Mouse (Mus musculus) MEL (cell line): ENCODE measurements around the gene Aip. TPM values are rescaled to one million over a fixed set of nuclear protein-coding genes. Genes with fewer than 3 reads are reported as not detected.

Source experiments
- DNase-seq: peaks from one replicate; pipeline ENCODE4 v3.0.0; 2011; ENCODE audit warnings: low read depth, low spot score
- H3K27ac ChIP-seq: 2 replicates; pipeline ENCODE4 v1.5.1; 2012; ENCODE audit warnings: low read depth, mild to moderate bottlenecking, control low read depth, low read length, moderate library complexity; ENCODE audit not compliant: control insufficient read depth
- H3K27me3 ChIP-seq, 2 experiments: fragments of 150-350 bp in 1 of 2; sonication (generic) in 1 of 2; 2 replicates each; pipeline ENCODE4 v1.6.1; 2012; ENCODE audit warnings: low read length in 2 of 2, mild to moderate bottlenecking in 2 of 2, improper control_type of control experiment in 1 of 2, moderate library complexity in 1 of 2; ENCODE audit not compliant: insufficient read depth in 2 of 2, control insufficient read depth in 1 of 2
- H3K36me3 ChIP-seq, 2 experiments: 2 replicates each; pipeline ENCODE4 v1.6.1; 2012 to 2014; ENCODE audit warnings: low read length in 2 of 2, improper control_type of control experiment in 1 of 2, inconsistent platforms in 1 of 2, mild to moderate bottlenecking in 1 of 2; ENCODE audit not compliant: insufficient read depth in 2 of 2, control insufficient read depth in 1 of 2
- H3K4me1 ChIP-seq, 2 experiments: fragments of 150-350 bp in 1 of 2; sonication (generic) in 1 of 2; 2 replicates each; pipeline ENCODE4 v1.6.1; 2012; ENCODE audit warnings: low read length in 2 of 2, improper control_type of control experiment in 1 of 2, mild to moderate bottlenecking in 1 of 2; ENCODE audit not compliant: insufficient read depth in 2 of 2, control insufficient read depth in 1 of 2
- H3K4me3 ChIP-seq, 2 experiments: fragments of 150-350 bp in 1 of 2; sonication (generic) in 1 of 2; 2 replicates each; pipeline ENCODE4 v1.5.1; 2012; ENCODE audit warnings: low read depth in 2 of 2, low read length in 2 of 2, mild to moderate bottlenecking in 2 of 2, moderate library complexity in 2 of 2, control low read depth in 1 of 2, improper control_type of control experiment in 1 of 2; ENCODE audit not compliant: control insufficient read depth in 1 of 2, insufficient read depth in 1 of 2
- H3K79me2 ChIP-seq: 2 replicates; pipeline ENCODE4 v1.6.1; 2012; ENCODE audit warnings: mild to moderate bottlenecking, low read length, moderate library complexity; ENCODE audit not compliant: control insufficient read depth, poor library complexity, insufficient read depth
- H3K9ac ChIP-seq: 2 replicates; pipeline ENCODE4 v1.6.1; 2012; ENCODE audit warnings: low read depth, mild to moderate bottlenecking, control low read depth, low read length, moderate library complexity; ENCODE audit not compliant: control insufficient read depth, poor library complexity, severe bottlenecking
- H3K9me3 ChIP-seq: fragments of 150-350 bp; sonication (generic); replicated peaks from 2 replicates; pipeline ENCODE4 v1.6.1; 2012; ENCODE audit warnings: mild to moderate bottlenecking, low read length, improper control_type of control experiment, moderate library complexity; ENCODE audit not compliant: insufficient read depth
- BHLHE40 ChIP-seq: IDR thresholded peaks from 2 replicates; pipeline ENCODE4 v1.6.1; 2012; ENCODE audit warnings: low read depth, mild to moderate bottlenecking, inconsistent platforms, low read length, improper control_type of control experiment, borderline replicate concordance
- CHD1 ChIP-seq: IDR thresholded peaks from 2 replicates; pipeline ENCODE4 v1.6.1; 2012; ENCODE audit warnings: low read depth, mild to moderate bottlenecking, inconsistent platforms, low read length, improper control_type of control experiment
- CHD2 ChIP-seq: IDR thresholded peaks from 2 replicates; pipeline ENCODE4 v1.6.1; 2011; ENCODE audit warnings: low read length, improper control_type of control experiment
- E2F4 ChIP-seq: IDR thresholded peaks from 2 replicates; pipeline ENCODE4 v1.6.1; 2011; ENCODE audit warnings: low read depth, low read length, improper control_type of control experiment, borderline replicate concordance
- EP300 ChIP-seq, 2 experiments: IDR thresholded peaks; 2 replicates each; pipeline ENCODE4 v1.6.1; 2011; ENCODE audit warnings: improper control_type of control experiment in 2 of 2, low read length in 2 of 2, low read depth in 1 of 2, mild to moderate bottlenecking in 1 of 2
- GATA1 ChIP-seq: IDR thresholded peaks from 2 replicates; pipeline ENCODE4 v1.6.1; 2011; ENCODE audit warnings: low read depth, low read length, improper control_type of control experiment
- HCFC1 ChIP-seq: IDR thresholded peaks from 2 replicates; pipeline ENCODE4 v1.6.1; 2012; ENCODE audit warnings: low read depth, mild to moderate bottlenecking, inconsistent platforms, low read length, improper control_type of control experiment, moderate library complexity
- JUND ChIP-seq: IDR thresholded peaks from 2 replicates; pipeline ENCODE4 v1.6.1; 2011; ENCODE audit warnings: low read depth, mild to moderate bottlenecking, improper control_type of control experiment, low read length
- MAFK ChIP-seq: IDR thresholded peaks from 2 replicates; pipeline ENCODE4 v1.6.1; 2011; ENCODE audit warnings: low read depth, mild to moderate bottlenecking, low read length, improper control_type of control experiment, borderline replicate concordance
- MAX ChIP-seq: IDR thresholded peaks from 2 replicates; pipeline ENCODE4 v1.6.1; 2011; ENCODE audit warnings: low read length, improper control_type of control experiment
- MXI1 ChIP-seq: IDR thresholded peaks from 2 replicates; pipeline ENCODE4 v1.6.1; 2011; ENCODE audit warnings: mild to moderate bottlenecking, low read depth, low read length, improper control_type of control experiment
- MYB ChIP-seq: IDR thresholded peaks from 2 replicates; pipeline ENCODE4 v1.6.1; 2011; ENCODE audit warnings: mild to moderate bottlenecking, low read depth, low read length, improper control_type of control experiment
- NRF1 ChIP-seq: IDR thresholded peaks from 2 replicates; pipeline ENCODE4 v1.6.1; 2014; ENCODE audit warnings: low read depth, mild to moderate bottlenecking, inconsistent platforms, low read length, improper control_type of control experiment, moderate library complexity; ENCODE audit not compliant: poor library complexity, insufficient read depth, severe bottlenecking
- POLR2A ChIP-seq, 2 experiments: IDR thresholded peaks; 2 replicates each; pipeline ENCODE4 v1.6.1; 2011 to 2012; ENCODE audit warnings: low read length in 2 of 2, mild to moderate bottlenecking in 2 of 2, control low read depth in 1 of 2, improper control_type of control experiment in 1 of 2, low read depth in 1 of 2, moderate library complexity in 1 of 2; ENCODE audit not compliant: control insufficient read depth in 1 of 2, insufficient read depth in 1 of 2, poor library complexity in 1 of 2
- POLR2AphosphoS5 ChIP-seq: IDR thresholded peaks from 2 replicates; pipeline ENCODE4 v1.6.1; 2012; ENCODE audit warnings: low read depth, borderline replicate concordance, mild to moderate bottlenecking, inconsistent platforms, low read length, moderate library complexity, mixed read lengths
- SIN3A ChIP-seq: IDR thresholded peaks from 2 replicates; pipeline ENCODE4 v1.6.1; 2012; ENCODE audit warnings: low read length, improper control_type of control experiment, inconsistent platforms
- UBTF ChIP-seq: IDR thresholded peaks from 2 replicates; pipeline ENCODE4 v1.6.1; 2012; ENCODE audit warnings: low read depth, mild to moderate bottlenecking, inconsistent platforms, low read length, improper control_type of control experiment, moderate library complexity, borderline replicate concordance; ENCODE audit not compliant: insufficient read depth
- USF1 ChIP-seq: IDR thresholded peaks from 2 replicates; pipeline ENCODE4 v1.6.1; 2014; ENCODE audit warnings: low read depth, mild to moderate bottlenecking, inconsistent platforms, low read length, improper control_type of control experiment, moderate library complexity
- USF2 ChIP-seq, 2 experiments: IDR thresholded peaks; 2 replicates each; pipeline ENCODE4 v1.6.1; 2011 to 2012; ENCODE audit warnings: improper control_type of control experiment in 2 of 2, low read length in 2 of 2, borderline replicate concordance in 1 of 2, inconsistent platforms in 1 of 2, low read depth in 1 of 2, mild to moderate bottlenecking in 1 of 2; ENCODE audit not compliant: insufficient read depth in 1 of 2
- ZC3H11A ChIP-seq: IDR thresholded peaks from 2 replicates; pipeline ENCODE4 v1.6.1; 2012; ENCODE audit warnings: low read depth, mild to moderate bottlenecking, inconsistent platforms, low read length, improper control_type of control experiment
- ZKSCAN1 ChIP-seq: IDR thresholded peaks from 2 replicates; pipeline ENCODE4 v1.6.1; 2012; ENCODE audit warnings: low read depth, mild to moderate bottlenecking, inconsistent platforms, low read length, improper control_type of control experiment, moderate library complexity
- ZNF384 ChIP-seq: IDR thresholded peaks from 2 replicates; pipeline ENCODE4 v1.6.1; 2012; ENCODE audit warnings: low read depth, mild to moderate bottlenecking, inconsistent platforms, low read length, improper control_type of control experiment
- polyA plus RNA-seq, 2 experiments: library from polyadenylated mRNA; stranded (reverse) in 1 of 2; unstranded in 1 of 2; fragments of >175 nt in 1 of 2; fragments of >200 nt in 1 of 2; gene quantifications; 2 replicates each; pipeline versions ENCODE4 v1.2.1 to v1.2.4; 2012; ENCODE audit warnings: low replicate concordance in 2 of 2, low read depth in 1 of 2; ENCODE audit not compliant: insufficient read length in 2 of 2, insufficient read depth in 1 of 2, missing spikeins in 1 of 2
- total RNA-seq: library from RNA; depleted of rRNA; stranded (reverse); fragments of 300-350 nt; gene quantifications from 2 replicates; pipeline ENCODE4 v1.2.3, GENCODE M21; 2012

The Aip gene
- total and polyA plus RNA-seq, 3 experiments: 37.8 to 101 TPM; not detected in 1

DNA sequence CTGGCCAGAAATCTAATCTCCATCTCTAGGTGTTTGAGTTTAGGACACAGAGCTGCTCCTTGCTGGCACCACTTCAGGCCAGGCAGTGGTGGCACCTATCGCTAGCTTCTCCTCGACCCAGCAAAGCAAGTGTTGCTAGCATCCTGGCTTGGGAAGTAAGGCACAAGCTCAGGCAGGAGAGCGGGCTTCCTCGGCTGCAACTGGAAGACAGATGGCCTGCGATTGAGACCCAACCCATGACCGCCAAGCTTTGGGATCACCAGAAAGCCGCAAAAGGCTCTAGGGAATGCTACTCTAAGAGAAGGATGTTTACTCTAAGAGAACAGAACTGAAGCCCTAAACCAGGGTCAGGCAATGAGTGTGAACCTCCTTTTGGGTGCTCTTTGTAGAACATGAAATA lies 3.8 kb upstream of the Aip start:
- Histone ChIP-seq H3K27ac (no peak overlapping the region), H3K4me1 (peaks cover 2 to 6% of the 10 kb centered on the region in 2 experiments), H3K27me3 (no peaks in the 10 kb centered on the region), H3K4me3 (no peak overlapping the region), H3K9ac (no peak overlapping the region), H3K36me3 (peaks cover 0 to 11% of the 10 kb centered on the region in 2 experiments; a peak in 2 of 4 replicates), H3K9me3 (no peaks in the 10 kb centered on the region), H3K79me2 (peaks cover 4% of the 10 kb centered on the region; the same call in 1 of the 2 replicates)
- no peak for TF ChIP-seq CHD2
- TF ChIP-seq USF2 (IDR thresholded peaks at IDR 0.05; ENCODE audit: borderline replicate concordance in 1 of 2, insufficient read depth in 1 of 2, low read depth in 1 of 2, low read length in 2 of 2): no peak
- no peak for TF ChIP-seq JUND
- no peak for TF ChIP-seq EP300 (IDR thresholded peaks at IDR 0.05; ENCODE audit: low read depth in 1 of 2, low read length in 2 of 2)
- TF ChIP-seq NRF1: no peak
- no peak for TF ChIP-seq POLR2A (IDR thresholded peaks at IDR 0.05; ENCODE audit: control insufficient read depth in 1 of 2, insufficient read depth in 1 of 2, low read depth in 1 of 2, low read length in 2 of 2, poor library complexity in 1 of 2)
- no peak for TF ChIP-seq UBTF
- no peak for TF ChIP-seq POLR2AphosphoS5
- TF ChIP-seq BHLHE40: no peak
- no peak for TF ChIP-seq MXI1
- TF ChIP-seq ZNF384: no peak
- TF ChIP-seq E2F4: no peak
- no peak for TF ChIP-seq MYB
- no peak for TF ChIP-seq SIN3A
- no peak for TF ChIP-seq ZC3H11A
- no peak for TF ChIP-seq MAX
- no peak for TF ChIP-seq ZKSCAN1
- no peak for TF ChIP-seq GATA1
- no peak for DNase-seq

GRCm38 (mm10) chr19:4126759-4127495 lies 1.3 kb upstream of the Aip start:
- Histone ChIP-seq H3K9me3 (no peaks in the 10 kb centered on the region), H3K4me3 (peak overlapping the region; percentile 88 to 91), H3K36me3 (peaks cover 0 to 26% of the 10 kb centered on the region in 2 experiments; a peak in 2 of 4 replicates), H3K27ac (no peak overlapping the region), H3K27me3 (no peaks in the 10 kb centered on the region), H3K9ac (no peak overlapping the region; the same call in 1 of the 2 replicates), H3K79me2 (peaks cover 4% of the 10 kb centered on the region; the same call in 1 of the 2 replicates), H3K4me1 (peaks cover 10 to 19% of the 10 kb centered on the region in 2 experiments)
- no peak for DNase-seq
- TF ChIP-seq CHD1: 0 out of 2 replicates have a peak, but pooled peaks have one; percentile 5
- no peak for TF ChIP-seq USF1
- no peak for TF ChIP-seq MAFK
- no peak for TF ChIP-seq EP300 (IDR thresholded peaks at IDR 0.05; ENCODE audit: low read depth in 1 of 2, low read length in 2 of 2)
- no peak for TF ChIP-seq HCFC1
